Mouse (Mus musculus) CD4-positive, CD25-positive, alpha-beta regulatory T cell, adult 4 months (primary cell): ENCODE results near the gene Gm5039. TPM values are rescaled to one million over a fixed set of nuclear protein-coding genes. Genes with fewer than 3 reads are reported as not detected.
"Not testable (repeated sequence)": the region's sequence is repeated elsewhere in the genome, so short reads cannot be mapped to it uniquely, and the experiment has no call there.

Experiments used
- ATAC-seq: one replicate; pipeline ENCODE4 v1.8.0; 2017
- polyA plus RNA-seq, 2 experiments: library from polyadenylated mRNA; unstranded; fragments of 100-300 nt; shearing (Covaris generic); gene quantifications; one replicate each; pipeline ENCODE4 v1.2.1; 2017

Gm5039 gene
- polyA plus RNA-seq = not detected

GRCm38 (mm10) chr12:88323926-88324325, at the start of gene Gm5039:
Gm5039 (minus strand) TSS chr12:88324026.
- not testable (repeated sequence) for ATAC-seq

- ATAC-seq = no peak
Measured at GRCm38 (mm10) chr12:88372018-88372417, 48.2 kb upstream of the Gm5039 start.

DNA sequence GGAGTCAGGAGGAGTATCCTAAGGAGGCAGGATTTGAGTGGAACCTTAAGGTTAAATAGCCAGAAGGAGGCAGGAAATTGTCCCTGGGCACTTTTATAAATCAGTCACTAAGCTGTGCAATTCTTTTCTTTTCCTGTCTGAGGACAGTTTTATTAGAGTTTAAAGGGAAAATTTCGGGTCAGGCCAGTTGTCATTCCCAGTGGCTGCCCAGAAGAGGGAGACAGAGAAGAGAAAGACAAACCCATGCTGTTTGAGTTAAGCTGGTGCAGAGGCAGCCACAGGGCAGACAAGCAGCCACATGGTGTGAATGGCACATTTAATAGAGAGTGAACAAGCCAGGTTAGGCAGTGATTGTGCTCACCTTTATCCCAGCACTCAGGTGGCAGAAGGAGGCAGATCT, 46.5 kb upstream of the Gm5039 start:
- not testable (repeated sequence) for ATAC-seq

GRCm38 (mm10) chr12:88369690-88370089, 45.9 kb upstream of the Gm5039 start:
- not testable (repeated sequence) for ATAC-seq

DNA sequence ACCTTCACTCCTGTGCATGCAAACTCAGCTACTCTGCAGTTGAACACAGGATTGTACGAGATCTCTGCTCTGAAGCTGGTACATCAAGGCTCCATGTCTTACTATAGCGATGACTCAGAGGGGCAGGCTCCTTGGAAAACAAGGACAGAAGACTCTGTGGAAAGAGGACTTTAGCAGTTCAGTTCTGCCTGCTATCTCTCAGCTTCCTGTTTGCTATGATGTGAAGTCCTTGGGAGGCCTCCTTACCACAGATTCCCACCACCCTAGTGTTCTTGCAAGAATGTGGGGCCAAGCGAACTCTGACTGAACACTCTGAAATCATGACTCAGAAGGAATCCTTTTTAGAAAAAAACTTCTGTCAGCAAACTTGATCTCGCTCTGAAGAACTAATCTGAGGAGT, 44.8 kb upstream of the Gm5039 start:
- ATAC-seq = no peak

GRCm38 (mm10) chr12:88367673-88368072, 43.8 kb upstream of the Gm5039 start:
- no peak for ATAC-seq

- peak; percentile 2 for ATAC-seq
Measured at GRCm38 (mm10) chr12:88361120-88361445, 37.3 kb upstream of the Gm5039 start.

DNA sequence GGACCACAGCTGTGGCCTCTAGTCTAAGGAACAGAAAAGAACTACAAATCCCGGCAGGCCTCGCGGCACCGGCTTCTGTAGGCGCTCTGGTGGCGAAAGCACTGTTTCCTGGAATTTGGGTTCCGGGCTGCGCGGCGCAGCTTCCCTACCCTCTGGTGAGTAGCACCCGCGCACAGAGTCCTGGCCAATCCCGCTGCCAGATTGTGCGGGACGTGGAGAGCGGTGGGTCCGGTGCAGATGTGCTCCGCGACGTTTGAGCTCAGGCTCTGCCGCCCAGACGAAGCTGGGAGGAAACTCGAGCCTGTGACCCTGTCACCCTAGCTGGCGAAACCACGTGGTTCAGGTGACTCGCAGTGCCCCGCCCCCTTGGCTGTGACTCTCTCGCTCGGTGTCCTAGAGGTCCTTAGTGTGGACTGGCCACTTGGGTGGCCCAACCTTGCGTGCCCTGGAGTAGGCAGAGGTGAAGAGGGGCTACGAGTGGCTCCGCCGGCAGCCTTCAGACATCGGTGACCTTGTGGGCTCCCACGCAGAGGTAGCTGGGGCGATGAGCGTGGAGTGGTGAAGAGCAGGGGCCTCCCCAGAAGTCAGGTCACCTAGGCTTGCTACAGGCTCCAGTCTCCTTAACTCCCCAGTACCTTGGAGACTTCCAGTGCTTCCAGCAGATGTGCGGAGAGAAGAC, 36.8 kb upstream of the Gm5039 start, which contains the start of gene Adck1:
Adck1 (plus strand) TSS at position 114 of the 679 bp plus-strand sequence.
- peak; percentile 96 for ATAC-seq

- ATAC-seq = no peak
Measured at GRCm38 (mm10) chr12:88354182-88354702, 30.4 kb upstream of the Gm5039 start.

DNA sequence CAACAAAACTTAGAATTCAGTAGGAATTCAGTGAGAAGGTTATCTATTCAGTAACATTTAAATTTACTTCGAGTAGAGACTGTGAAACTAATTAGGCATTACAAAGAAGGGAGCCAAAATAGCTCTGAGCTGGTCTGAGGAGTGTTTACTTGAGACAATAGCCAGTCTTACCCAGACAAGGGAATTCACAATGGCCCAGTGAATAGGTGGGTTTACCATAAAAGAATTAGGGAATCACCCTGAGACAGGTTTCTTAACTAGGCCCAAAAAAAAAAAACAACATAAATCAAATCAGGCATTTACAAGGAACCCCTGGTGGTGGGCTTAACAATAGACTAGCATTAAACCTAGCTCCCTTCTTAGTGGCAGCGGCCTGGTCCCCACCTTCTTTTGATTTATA, 17.5 kb upstream of the Gm5039 start:
- not testable (repeated sequence) for ATAC-seq

- not testable (repeated sequence) for ATAC-seq
Measured at GRCm38 (mm10) chr12:88336662-88337413, 13.0 kb upstream of the Gm5039 start.

DNA sequence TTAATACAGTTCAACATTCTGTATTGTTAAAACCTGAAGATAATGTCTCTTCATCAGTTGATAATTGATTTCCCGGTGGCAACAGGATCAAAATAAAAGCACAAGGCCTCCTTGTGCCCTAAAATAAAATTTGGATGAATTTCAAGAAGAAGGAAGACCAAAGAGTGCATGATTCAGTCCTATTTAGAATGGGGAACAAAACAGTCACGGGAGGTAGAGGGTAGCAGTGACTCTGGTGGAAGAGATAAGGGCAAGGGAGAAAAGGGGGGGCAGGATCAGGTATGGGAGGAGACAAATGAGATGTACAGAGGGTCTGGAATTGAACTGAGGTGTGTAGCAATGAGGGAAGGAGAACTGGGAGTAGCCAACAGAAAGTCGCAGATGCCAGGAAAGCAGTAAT, 9.3 kb downstream of the Gm5039 start:
- ATAC-seq = no peak

DNA sequence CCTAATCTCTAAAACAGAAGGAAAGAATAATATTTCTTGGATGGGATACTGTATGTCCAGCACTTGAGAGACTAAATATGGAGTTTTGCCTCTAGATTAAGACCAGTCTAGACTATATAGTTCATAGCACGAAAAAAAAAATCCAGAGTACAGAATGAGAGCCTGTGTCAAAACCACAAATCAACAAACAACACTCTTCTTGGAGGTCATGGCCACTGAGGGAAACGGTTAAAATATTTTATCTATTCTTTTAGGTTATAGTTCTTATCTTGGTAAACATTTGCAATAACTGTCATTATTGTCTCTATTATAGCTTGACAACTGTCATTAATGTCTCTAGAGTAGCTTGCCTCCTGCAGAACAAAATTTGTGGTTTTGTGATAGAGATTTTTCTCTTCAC, 26.7 kb downstream of the Gm5039 start:
- not testable (repeated sequence) for ATAC-seq

- not testable (repeated sequence) for ATAC-seq
Measured at GRCm38 (mm10) chr12:88293082-88293481, 30.7 kb downstream of the Gm5039 start.

- ATAC-seq = not testable (repeated sequence)
Measured at GRCm38 (mm10) chr12:88285224-88285623, 38.6 kb downstream of the Gm5039 start.

DNA sequence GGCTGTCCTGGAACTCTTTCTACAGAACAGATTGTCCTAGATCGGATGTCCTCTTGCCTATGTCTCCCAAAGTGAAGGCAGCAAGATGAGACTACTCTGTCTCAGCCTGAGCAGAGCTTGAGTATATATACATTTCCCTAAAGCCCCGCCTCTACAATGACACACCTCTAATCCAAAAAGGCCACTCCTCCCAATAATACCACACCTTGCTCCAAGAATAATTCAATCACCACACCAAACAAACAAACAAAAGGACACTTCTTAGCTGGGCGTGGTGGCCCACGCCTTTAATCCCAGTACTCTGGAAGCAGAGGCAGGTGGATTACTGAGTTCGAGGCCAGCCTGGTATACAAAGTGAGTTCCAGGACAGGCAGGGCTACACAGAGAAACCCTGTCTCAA, 49.4 kb downstream of the Gm5039 start, which contains the start of gene Gm5662:
Gm5662 (minus strand) TSS at position 101 of the 400 bp plus-strand sequence.
- ATAC-seq = not testable (repeated sequence)

Other genes starting within 250 kb of the Gm5039 start
- gene Gm16368, start 240.3 kb downstream of the Gm5039 start, polyA plus RNA-seq = not detected
- gene Gm10436, start 141.9 kb downstream of the Gm5039 start, polyA plus RNA-seq = not detected
- not detected for gene Gm8332, start 73.9 kb downstream of the Gm5039 start, polyA plus RNA-seq
- not detected for gene Gm5662, start 49.5 kb downstream of the Gm5039 start, polyA plus RNA-seq
- gene Adck1, start 36.5 kb upstream of the Gm5039 start, polyA plus RNA-seq = 10 to 100 TPM; 11.5 to 21.0 TPM